Mouse (Mus musculus): ENCODE results near the gene Cdc34b.

The Cdc34b gene

DNA sequence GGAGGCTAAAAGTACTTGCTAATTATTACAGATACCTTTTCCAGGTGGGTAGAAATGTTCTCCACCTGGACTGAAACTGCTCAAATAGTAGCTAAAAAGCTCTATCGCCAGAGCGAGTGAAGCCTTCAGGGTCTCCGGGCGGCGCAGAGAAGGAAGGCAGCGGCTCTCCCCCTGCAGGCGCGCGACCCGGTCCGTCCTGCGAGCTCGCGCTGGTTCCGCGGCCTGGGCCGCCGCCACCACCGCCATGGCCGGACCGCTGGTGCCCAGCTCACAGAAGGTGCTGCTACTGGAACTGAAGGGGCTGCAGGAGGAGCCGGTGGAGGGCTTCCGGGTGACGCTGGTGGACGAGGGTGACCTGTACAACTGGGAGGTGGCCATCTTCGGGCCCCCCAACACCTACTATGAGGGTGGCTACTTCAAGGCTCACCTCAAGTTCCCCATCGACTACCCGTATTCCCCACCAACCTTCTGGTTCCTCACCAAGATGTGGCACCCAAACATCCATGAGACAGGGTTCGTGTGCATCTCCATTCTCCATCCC, at the start of gene Cdc34b:
Gene Cdc34b (plus strand): TSS at position 51 of the 541 bp plus-strand sequence.
- TF ChIP-seq GATA4 (IDR thresholded peaks at IDR 0.05; ENCODE audit: insufficient replicate concordance, low read length): no peak

DNA sequence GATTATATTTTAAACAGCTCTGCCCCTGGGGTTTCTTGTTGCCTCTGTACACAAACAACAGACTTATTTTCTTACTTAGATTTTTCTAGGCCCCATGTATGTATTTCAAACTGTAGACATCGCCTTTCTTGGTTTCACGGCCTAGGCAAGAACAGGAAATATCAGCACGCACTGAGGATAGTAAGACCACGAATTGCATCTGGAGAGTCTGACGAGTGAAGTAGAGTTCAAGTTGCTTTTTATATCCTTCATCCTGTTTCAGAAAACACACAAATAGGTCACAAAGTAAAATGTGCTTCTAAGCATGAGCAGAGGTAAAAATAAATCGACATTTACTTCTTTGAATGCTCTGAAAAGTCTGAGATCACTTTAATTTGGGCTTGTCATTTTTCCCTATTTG, 46.1 kb upstream of the Cdc34b start:
- no peak for TF ChIP-seq GATA4 (IDR thresholded peaks at IDR 0.05; ENCODE audit: insufficient replicate concordance, low read length)

DNA sequence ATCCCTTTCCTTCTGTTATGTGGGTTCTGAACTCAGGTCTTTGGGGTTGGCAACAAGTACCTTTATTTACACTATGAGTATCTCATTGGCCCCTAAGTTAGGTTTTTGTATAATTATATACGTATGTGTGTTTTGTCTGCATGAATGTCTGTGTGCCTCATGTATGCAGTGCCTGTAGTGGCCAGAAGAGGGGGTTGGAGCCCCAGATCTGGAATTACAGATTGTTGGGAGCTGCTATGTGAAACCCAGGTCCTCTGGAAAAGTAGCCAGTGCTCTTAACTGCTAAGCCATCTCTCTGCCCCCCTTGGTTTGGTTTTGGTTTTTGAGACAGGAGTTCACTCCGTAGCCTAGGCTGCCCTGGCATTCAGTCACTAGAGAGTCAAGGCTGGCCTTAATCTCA, 44.4 kb upstream of the Cdc34b start:
- no peak for TF ChIP-seq GATA4 (IDR thresholded peaks at IDR 0.05; ENCODE audit: insufficient replicate concordance, low read length)

DNA sequence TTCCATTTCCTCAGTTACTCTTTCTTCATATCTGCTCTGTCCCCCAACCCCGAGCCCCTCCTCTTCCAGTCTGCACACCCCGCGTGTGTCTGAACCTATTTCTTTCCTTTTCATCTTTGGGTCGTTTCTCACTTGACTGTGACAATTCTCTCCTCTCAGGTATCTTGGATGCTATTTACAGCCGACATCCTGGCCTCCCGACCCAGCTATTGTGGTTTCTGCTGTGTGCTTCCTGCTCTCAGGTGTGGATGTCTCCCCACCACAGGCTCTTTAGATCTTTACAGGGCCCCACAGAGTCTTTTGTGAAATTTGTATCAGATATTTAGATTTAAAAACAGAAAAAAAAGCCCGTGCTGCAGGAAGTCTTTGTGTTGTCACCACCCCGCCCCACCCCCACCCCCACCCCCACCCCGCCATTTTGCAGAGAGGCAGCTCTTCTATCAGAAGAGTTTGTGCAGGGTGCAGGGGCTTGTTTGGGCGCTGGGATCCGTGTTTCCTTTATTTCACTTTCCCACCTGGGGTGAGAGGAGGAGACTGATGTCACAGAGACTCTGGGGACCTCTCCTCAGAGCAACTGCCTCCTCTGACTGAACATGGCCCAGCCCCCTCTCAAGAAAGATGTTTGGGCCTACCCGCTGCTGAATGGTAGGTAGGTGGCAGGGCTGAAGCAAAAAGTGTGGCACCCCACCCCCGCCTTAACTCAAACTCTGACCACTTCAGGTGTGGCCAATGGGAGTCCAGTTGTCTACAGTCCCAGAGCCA, 43.7 kb upstream of the Cdc34b start:
- no peak for TF ChIP-seq GATA4 (IDR thresholded peaks at IDR 0.05; ENCODE audit: insufficient replicate concordance, low read length)

DNA sequence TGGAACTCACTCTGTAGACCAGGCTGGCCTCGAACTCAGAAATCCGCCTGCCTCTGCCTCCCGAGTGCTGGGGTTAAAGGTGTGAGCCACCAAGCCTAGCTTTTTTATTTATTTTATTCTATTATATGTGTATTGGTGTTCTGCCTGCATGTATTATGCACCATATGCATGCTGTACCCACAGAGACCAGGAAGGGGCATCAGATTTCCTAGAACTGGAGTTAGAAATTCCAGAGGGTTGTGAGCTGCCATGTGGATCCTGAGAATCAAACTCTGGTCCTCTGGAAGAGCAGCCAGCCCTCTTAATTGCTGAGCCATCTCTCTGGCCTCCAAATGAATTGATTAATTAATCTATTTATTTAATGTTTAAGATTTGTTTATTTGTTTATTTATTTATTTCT, 42.2 kb upstream of the Cdc34b start:
- TF ChIP-seq GATA4 (IDR thresholded peaks at IDR 0.05; ENCODE audit: insufficient replicate concordance, low read length): no peak

DNA sequence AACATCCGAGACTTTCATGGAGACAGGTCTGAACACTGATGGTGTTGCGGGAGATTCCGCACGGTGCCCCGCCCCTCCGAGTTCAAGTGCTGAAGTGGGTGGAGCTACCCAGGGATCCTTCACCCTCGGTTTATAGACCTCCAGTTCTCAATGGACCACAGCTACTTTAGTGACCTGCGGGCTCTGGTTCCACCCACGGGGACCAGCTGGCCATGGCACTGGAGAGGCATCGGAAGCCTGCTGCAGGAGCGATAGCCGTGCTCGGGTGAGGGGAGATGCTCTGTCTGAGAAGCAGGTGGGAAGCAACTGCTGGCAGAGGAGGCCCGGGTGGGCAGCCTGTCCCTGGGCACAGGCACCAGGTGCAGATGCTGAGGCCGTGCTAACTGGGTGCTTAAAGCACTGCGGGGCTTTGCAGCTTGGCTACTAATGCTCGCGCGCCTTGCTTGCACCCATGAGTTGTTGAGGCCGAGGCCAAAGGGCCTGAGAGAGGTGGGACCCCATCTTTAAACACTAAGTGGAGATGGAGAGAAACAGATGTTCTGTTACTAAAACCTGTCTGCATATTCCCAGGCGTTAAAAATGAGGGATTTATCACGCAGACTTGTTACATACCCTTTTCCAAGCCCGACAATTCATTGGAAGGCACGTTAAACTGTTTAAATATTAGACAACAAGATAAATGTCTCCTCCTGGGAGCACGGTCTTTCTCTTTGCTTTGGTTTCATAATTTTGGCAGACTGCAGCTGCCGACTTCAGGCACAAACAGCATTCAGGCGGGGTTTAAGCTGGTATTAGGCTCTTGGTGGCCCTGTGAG, 40.0 kb upstream of the Cdc34b start:
- no peak for TF ChIP-seq GATA4 (IDR thresholded peaks at IDR 0.05; ENCODE audit: insufficient replicate concordance, low read length)

DNA sequence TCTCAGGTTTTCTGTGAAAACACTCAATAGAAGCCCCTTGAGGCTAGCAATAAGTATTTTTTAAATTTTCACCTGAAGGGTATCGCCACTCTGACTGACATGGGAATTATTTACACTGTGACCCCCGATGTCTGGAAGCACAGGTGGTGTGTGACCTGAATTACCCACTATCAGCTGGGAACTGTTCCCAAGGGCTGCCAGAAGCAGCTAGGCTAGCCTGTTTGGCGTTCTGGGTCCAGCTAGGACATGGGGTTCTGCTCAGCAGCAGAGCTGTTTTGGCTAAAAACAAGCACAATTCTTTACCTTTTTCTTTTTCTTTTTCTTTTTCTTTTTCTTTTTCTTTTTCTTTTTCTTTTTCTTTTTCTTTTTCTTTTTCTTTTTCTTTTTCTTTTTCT, 39.4 kb upstream of the Cdc34b start:
- no peak for TF ChIP-seq GATA4 (IDR thresholded peaks at IDR 0.05; ENCODE audit: insufficient replicate concordance, low read length)

DNA sequence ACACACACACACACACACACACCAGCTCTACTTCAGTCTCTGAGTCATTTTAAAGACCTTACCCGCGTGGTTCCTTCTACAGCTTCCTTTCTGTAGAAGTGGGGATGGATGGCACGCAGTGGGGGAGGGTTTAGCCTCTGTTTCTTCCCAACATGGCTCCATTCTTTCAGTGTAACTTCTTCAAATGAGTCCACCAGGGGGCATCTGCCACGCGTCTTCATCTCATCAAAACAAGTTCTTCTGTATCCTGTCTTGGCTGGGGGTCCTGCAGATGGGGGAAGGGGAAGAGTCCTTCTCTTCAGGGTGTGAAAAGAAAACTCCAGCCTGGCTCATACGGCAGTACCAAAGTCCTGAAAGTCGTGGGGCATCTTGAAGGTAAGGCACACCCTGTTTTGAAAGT, 37.6 kb upstream of the Cdc34b start:
- no peak for TF ChIP-seq GATA4 (IDR thresholded peaks at IDR 0.05; ENCODE audit: insufficient replicate concordance, low read length)

DNA sequence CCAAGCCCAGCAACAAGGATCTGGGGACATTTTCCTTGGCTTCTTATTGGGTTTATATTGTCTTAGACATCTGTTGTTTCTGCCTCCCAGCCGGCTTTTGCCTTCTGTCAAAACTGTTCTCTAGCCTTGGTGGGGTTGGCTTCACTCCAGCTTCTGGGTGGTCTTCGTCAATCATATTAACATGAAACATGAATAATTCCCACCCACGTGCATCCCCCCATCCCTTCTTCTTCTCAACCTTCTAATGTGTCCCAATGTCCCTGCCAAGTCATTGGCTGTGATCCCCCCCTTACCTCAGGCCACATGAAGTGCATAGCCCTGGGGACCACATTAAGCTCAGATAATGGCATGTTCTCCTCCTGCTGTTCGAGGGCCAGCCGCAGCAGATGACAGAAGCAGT, 37.1 kb upstream of the Cdc34b start, which contains the start of gene Gm11541:
Gene Gm11541 (minus strand): TSS at position 28 of the 400 bp plus-strand sequence.
- no peak for TF ChIP-seq GATA4 (IDR thresholded peaks at IDR 0.05; ENCODE audit: insufficient replicate concordance, low read length)

DNA sequence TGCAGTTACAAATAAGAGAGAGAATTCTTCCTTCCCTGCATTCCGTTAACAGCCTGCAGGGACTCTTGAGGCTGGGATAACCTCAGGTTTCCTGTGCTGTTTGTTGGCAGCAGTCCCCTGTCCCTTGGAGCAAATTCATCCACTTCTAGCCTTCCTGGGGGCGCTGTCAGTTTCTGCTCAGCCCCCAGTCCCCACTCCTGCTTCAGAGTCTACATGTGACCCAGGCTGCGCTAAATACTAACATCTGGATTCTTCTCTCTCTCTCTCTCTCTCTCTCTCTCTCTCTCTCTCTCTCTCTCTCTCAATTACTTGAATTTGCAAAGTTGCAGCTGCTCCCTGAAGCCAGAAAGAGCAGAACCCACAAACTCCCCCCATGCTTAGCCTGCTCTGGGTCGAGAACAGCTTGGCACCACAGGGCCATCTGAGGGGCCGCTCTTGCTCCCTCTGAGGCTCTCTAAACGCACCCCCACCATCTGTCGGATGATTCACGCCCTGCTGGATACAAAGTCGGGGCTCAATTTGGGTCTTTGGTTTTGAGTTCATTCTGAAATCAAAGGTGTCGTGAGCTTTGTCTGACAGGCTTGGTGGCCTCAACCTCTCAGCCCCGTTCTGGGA, 28.2 kb upstream of the Cdc34b start:
- no peak for TF ChIP-seq GATA4 (IDR thresholded peaks at IDR 0.05; ENCODE audit: insufficient replicate concordance, low read length)

DNA sequence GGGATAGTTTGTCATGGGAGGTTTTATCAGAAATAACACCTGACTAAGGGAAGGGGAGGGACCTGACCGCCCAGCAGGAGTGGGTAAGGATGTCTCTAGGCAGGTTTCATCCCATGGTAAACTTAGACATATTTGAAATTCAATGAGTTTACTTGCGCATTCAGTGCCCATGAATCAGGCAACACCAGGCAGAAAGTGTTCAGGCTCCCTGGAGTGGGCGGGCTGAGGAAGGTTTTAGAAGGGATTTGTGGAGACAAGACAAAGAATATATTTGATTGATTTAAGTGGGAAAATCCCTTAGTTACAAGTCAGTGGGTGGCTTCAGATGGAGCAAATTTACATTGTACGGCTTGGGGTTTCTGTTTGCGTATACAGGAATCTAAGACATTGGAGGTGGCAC, 26.0 kb upstream of the Cdc34b start:
- no peak for TF ChIP-seq GATA4 (IDR thresholded peaks at IDR 0.05; ENCODE audit: insufficient replicate concordance, low read length)

DNA sequence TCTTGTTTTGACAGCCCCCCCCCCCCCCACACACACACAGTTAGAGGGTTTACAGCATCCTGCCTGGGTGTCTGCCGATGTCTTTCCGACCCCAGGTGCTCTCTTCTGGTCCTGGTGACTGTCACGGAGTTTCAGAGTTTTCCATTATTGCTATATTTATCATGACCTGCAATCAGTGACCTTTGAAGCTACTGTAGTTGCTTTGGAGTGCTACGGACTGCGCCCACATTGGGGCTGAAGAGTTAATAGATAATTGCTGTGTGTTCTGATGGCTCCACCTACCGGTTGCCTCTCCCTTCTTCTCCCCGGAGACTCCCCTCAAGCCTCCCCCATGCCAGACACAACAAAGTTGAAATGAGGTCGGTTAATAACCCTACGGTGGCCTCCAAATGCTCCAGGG, 24.8 kb upstream of the Cdc34b start:
- TF ChIP-seq GATA4 (IDR thresholded peaks at IDR 0.05; ENCODE audit: insufficient replicate concordance, low read length): peak; percentile 55; the same call in 1 of the 2 replicates

DNA sequence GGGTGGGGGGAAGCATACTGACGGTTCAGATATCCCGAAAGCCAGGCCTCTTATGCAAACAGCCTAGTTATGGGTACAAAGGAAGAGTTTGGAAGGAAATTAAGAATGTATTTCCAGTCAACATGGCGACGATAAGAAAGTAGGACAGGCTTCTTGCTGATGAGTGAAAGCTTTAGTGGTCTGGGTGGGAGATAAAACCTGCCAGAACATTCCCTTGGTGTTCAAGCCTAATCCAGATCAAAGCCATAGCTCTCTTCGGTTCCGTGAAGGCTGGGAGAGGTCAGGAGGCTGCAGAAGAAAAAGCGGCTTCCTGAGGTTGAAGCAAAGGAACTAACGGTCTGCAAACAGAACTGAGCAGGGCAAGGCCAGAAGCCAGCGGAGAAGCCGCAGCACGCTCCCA, 24.3 kb upstream of the Cdc34b start:
- no peak for TF ChIP-seq GATA4 (IDR thresholded peaks at IDR 0.05; ENCODE audit: insufficient replicate concordance, low read length)

DNA sequence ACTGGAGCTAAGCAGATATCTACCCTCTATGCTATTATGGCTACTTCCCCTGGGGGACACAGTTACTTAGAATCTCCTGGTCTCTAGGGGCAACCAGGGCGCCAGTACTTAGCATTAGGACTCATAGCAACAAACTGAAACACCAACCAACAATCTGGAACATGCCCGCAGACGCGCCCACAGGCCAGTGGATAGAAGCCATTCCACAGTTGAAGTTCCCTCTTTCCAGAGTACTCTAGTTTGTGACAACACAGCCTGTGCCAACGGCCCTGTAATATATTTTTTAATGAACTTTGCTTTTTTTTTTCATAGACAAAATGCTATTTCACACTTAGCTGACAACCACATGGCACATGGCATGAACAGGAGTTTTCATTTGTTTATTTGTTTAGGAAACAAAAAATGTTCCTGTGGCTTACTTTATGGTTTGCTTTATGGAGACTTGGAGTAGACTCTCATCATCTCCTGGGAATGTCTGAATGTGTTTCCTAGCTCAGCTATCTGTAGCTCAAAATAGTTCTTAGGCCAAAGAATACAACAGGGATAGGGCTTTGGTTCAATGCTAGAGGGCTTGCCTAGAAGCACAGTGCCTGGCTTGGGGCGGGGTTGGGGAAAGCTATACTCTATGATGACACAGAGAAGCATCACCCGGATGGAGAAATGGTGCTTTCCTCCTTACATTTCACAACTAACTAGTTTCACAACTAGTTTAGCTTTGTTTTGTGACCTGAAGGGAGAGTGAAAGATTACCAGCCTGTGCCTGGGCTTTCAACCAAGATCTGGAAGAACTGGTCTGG, 23.3 kb upstream of the Cdc34b start:
- TF ChIP-seq GATA4 (IDR thresholded peaks at IDR 0.05; ENCODE audit: insufficient replicate concordance, low read length): no peak

DNA sequence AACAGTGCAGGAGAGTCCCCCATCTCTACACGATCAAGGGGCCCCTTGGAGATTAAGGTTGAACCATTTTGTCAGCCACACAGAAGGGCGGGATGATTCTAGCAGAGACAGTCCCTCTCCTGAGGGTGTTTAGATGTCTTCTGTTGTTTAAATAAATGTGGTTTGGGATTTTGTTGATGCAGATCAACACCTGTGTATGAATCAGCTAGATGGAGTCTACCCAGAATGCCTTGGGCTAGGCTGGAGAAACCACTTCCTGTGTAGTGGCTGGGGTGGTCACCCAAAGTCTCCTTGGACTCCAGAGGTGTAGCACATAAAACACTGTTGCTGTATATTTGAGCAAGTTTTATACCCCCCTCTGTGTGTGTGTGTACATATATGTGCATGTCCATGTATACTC, 22.4 kb upstream of the Cdc34b start:
- no peak for TF ChIP-seq GATA4 (IDR thresholded peaks at IDR 0.05; ENCODE audit: insufficient replicate concordance, low read length)
